Mouse (Mus musculus): Measurements from ENCODE around the gene Odf2. TPM values are rescaled to one million over a fixed set of nuclear protein-coding genes. Genes with fewer than 3 reads are reported as not detected.
A peak's percentile ranks its signal among the peaks of the same experiment; 100 is the strongest.

Odf2 gene
- total RNA-seq, 2 experiments from 2014 or later, result 92.7 to 96.9 TPM

GRCm38 (mm10) chr2:29930506-29930905 is 41.5 kb downstream of the Odf2 start:
- ATAC-seq (replicated peaks; ENCODE audit: poor library complexity, severe bottlenecking), result no peak

DNA sequence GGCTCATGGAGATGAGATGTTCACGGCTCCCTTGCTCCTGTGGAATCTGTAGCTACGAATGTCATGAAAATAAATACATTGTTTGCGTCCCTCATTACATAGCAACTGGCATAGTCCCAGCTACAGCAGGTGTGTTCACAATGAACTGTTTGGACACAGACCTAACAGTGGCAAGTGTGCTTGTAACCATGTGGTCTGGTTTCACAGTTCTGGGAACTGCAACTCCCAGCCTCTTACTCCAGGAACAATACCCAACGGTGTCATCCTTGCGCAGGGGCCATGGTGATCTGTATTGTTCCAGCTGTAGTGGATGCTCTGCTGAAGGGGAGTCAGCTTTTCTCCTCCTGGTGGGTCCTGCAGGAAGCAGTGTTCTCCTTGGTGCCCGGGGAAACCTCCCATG is 42.2 kb downstream of the Odf2 start:
- no peak for ATAC-seq (replicated peaks; ENCODE audit: poor library complexity, severe bottlenecking)

- peak; percentile 100 for ATAC-seq (replicated peaks; ENCODE audit: poor library complexity, severe bottlenecking)
These were observed 46.0 kb downstream of the Odf2 start, which contains the start of gene Gle1 for GRCm38 (mm10) chr2:29934906-29935599. TSS of gene Gle1 (plus strand) at chr2:29935426.

GRCm38 (mm10) chr2:29940073-29940472 is 51.1 kb downstream of the Odf2 start:
- no peak for ATAC-seq (replicated peaks; ENCODE audit: poor library complexity, severe bottlenecking)

- no peak for ATAC-seq (replicated peaks; ENCODE audit: poor library complexity, severe bottlenecking)
These were observed 51.8 kb downstream of the Odf2 start for GRCm38 (mm10) chr2:29940826-29941225.

GRCm38 (mm10) chr2:29944723-29945122 is 55.7 kb downstream of the Odf2 start:
- no peak for ATAC-seq (replicated peaks; ENCODE audit: poor library complexity, severe bottlenecking)

- no peak for ATAC-seq (replicated peaks; ENCODE audit: poor library complexity, severe bottlenecking)
These were observed 59.9 kb downstream of the Odf2 start for GRCm38 (mm10) chr2:29948896-29949295.

- no peak for ATAC-seq (replicated peaks; ENCODE audit: poor library complexity, severe bottlenecking)
These were observed 72.2 kb downstream of the Odf2 start for GRCm38 (mm10) chr2:29961246-29961645.

- peak; percentile 28; the same call in 1 of the 2 replicates for ATAC-seq (replicated peaks; ENCODE audit: poor library complexity, severe bottlenecking)
These were observed 75.6 kb downstream of the Odf2 start for GRCm38 (mm10) chr2:29964354-29965249.

DNA sequence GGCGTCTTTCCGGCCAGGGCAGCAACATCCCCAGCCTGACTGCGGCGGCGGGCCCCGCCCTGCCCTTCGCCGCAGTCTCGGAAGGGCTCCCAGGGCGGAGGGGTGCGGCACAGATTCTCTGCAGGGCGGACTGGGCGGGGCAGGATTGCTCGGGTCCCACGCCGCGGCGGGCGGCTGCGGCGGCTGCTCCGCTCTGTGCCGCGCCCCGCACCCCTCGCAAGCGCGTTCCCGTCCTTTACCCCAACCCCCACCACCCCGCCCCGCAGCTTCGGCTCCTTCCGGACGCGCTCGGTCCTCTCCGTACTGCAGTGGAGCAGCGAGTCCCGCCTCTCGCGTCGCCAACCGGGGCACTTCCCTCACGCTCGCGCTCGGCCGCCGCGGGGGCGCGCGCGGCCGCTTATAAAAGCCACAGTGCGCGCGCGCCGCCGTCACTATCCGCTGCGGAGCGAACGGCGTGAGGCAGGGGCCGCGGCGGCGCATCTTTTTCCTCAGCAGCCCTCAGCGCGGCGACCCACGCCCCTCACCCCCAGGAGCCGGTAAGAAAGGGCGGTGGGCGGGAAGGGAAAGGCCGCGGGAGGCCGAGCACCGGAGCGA is 76.3 kb downstream of the Odf2 start, which contains the start of gene Sptan1:
Sptan1 (plus strand) TSS at position 311 of the 594 bp plus-strand sequence.
- ATAC-seq (replicated peaks; ENCODE audit: poor library complexity, severe bottlenecking), result peak; percentile 92

DNA sequence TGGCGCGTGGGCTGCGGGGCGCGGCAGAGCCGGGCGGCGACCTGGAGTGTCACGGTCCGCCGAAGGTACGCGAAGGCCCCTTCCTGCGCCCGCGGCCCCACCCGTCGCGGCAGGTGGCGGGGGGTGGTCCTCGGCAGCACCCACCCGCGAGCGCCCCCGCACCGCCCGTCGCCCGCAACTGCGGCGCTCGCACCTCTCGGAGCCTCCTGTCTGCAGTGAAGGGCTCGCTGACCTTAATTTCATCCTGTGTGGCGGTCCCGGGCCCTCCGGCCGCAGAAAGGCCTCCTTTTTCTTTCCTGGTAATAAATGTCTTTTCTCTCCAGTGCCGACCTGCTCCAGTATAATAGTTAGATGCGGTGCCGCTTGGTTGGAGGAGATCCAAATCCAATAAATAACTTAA is 76.9 kb downstream of the Odf2 start:
- peak; percentile 1; the same call in 1 of the 2 replicates for ATAC-seq (replicated peaks; ENCODE audit: poor library complexity, severe bottlenecking)

DNA sequence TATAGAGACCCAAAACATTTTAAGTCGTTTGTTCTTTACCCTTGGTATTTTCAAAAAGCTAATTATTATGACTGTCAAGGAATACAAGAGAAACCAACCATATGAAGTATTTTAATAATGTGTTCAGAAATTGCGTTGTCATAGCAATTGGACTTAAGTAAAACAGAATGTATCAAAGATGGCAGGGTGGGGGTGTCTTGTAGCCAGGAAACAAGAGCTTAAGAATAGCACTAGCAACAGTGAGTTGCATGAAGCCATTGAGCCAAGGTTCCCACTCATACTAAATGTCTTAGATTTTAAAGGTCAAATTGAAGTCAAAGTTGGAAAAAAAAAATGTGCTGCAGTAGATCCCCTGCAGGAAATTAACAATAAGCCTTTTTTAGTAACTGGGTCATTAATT is 77.8 kb downstream of the Odf2 start:
- no peak for ATAC-seq (replicated peaks; ENCODE audit: poor library complexity, severe bottlenecking)

- ATAC-seq (replicated peaks; ENCODE audit: poor library complexity, severe bottlenecking), result no peak
These were observed 78.7 kb downstream of the Odf2 start for GRCm38 (mm10) chr2:29967768-29968167.

DNA sequence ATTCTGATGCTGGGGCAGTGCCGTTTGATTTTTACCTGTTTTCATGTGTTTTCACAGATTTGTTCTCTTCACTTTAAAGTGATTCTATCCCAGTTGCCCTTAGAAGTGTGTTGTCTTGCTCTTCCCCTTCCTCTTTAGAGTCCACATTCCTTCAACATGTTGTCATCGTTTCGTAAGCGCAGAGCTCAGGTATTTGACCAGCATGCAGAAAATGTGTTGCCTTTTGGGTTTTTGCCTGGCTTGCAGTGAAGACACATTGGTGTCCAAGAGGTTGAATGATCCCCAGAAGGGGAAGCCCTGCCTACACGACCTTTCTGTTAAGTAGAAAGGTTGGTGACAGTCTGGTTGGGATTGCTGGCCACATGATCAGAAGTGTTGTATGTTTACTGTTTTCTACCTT is 79.6 kb downstream of the Odf2 start:
- ATAC-seq (replicated peaks; ENCODE audit: poor library complexity, severe bottlenecking), result no peak

DNA sequence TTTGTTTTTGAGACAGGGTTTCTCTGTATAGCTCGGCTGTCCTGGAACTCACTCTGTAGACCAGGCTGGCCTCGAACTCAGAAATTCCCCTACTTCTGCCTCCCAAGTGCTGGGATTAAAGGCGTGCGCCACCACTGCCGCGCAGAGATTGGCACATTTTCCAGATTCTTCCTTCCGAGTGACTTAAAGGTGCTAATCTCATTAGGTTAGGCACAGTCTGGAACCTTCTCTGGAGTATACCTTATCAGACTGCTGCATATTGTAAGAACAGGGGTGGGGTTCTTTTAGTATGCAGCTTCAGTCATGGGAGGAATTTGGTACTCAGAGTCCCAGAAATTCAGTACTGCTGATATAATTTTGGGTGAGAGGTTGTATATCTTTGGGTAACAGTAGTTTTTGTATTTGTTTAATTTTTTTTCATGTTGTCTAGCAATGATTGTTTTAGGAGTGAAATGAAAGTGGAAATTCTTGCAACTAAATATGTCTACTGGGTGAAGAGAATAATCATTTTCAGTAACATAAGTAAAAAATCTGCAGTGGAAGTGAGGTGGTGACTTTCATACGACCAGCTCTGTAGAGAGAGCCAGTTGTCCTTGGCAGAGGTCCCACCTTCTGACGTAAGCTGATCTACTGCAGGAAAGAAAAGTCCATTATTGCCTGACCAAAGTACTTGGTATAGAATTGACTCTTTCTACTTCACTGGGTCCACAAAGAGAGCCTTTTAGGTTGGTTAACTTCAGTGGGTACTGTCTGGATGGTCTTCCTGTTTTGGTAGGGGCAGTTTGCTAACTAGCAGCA is 83.0 kb downstream of the Odf2 start:
- ATAC-seq (replicated peaks; ENCODE audit: poor library complexity, severe bottlenecking), result no peak

GRCm38 (mm10) chr2:29973525-29973924 is 84.5 kb downstream of the Odf2 start:
- no peak for ATAC-seq (replicated peaks; ENCODE audit: poor library complexity, severe bottlenecking)

GRCm38 (mm10) chr2:29977307-29977706 is 88.3 kb downstream of the Odf2 start:
- no peak; the same call in 1 of the 2 replicates for ATAC-seq (replicated peaks; ENCODE audit: poor library complexity, severe bottlenecking)

- ATAC-seq (replicated peaks; ENCODE audit: poor library complexity, severe bottlenecking), result no peak
These were observed 91.6 kb downstream of the Odf2 start for GRCm38 (mm10) chr2:29980661-29981060.
